Mouse (Mus musculus) neural tube, embryonic 11.5 days (tissue): ENCODE measurements around the gene Mbtps2. TPM values are rescaled to one million over a fixed set of nuclear protein-coding genes. Genes with fewer than 3 reads are reported as not detected.
A peak's percentile ranks its signal among the peaks of the same experiment; 100 is the strongest.

Source experiments
- ATAC-seq: fragments of 200-750 bp; cut with Nextera tagmentation; 2 replicates; pipeline ENCODE4 v1.8.0; 2017; ENCODE audit warnings: moderate number of reproducible peaks, mild to moderate bottlenecking, moderate TSS enrichment, moderate library complexity; ENCODE audit not compliant: insufficient read depth, low FRiP score, low TSS enrichment
- DNase-seq: peaks from one replicate; pipeline ENCODE4 v3.0.0-alpha.2; 2015; ENCODE audit warnings: low spot score
- H3K27ac ChIP-seq: fragments of 300-500 bp; sonication (generic); 2 replicates; pipeline ENCODE4 v1.5.1; 2014; ENCODE audit warnings: low read depth, mild to moderate bottlenecking, low read length
- H3K27me3 ChIP-seq: fragments of 300-500 bp; sonication (generic); 2 replicates; pipeline ENCODE4 v1.6.1; 2014; ENCODE audit warnings: mild to moderate bottlenecking, low read length, mixed read lengths; ENCODE audit not compliant: control insufficient read depth, insufficient read depth
- H3K36me3 ChIP-seq: fragments of 300-500 bp; sonication (generic); 2 replicates; pipeline ENCODE4 v1.6.1; 2014; ENCODE audit warnings: mild to moderate bottlenecking, low read length, moderate library complexity, mixed read lengths; ENCODE audit not compliant: control insufficient read depth, insufficient read depth
- H3K4me1 ChIP-seq: fragments of 300-500 bp; sonication (generic); 2 replicates; pipeline ENCODE4 v1.6.1; 2014; ENCODE audit warnings: low read length, mixed read lengths; ENCODE audit not compliant: control insufficient read depth, insufficient read depth
- H3K4me2 ChIP-seq: fragments of 300-500 bp; sonication (generic); 2 replicates; pipeline ENCODE4 v1.6.1; 2014; ENCODE audit warnings: low read depth, mild to moderate bottlenecking, moderate library complexity
- H3K4me3 ChIP-seq: fragments of 300-500 bp; sonication (generic); 2 replicates; pipeline ENCODE4 v1.5.1; 2014; ENCODE audit warnings: low read depth, low read length
- H3K9ac ChIP-seq: fragments of 300-500 bp; sonication (generic); 2 replicates; pipeline ENCODE4 v1.6.1; 2014; ENCODE audit warnings: mild to moderate bottlenecking, low read length
- H3K9me3 ChIP-seq: fragments of 300-500 bp; sonication (generic); 2 replicates; pipeline ENCODE4 v1.6.1; 2016; ENCODE audit warnings: low read length; ENCODE audit not compliant: control insufficient read depth
- WGBS: fragments of 180-500 bp; shearing (Covaris S2); extraction: QIAGEN DNeasy Blood & Tissue Kit; methylation state at CpG from one replicate; pipeline ENCODE4 v1.1.7; 2014; 5-methylcytosine and 5-hydroxymethylcytosine counted together
- polyA plus RNA-seq: library from polyadenylated mRNA; unstranded; fragments of >200 nt; fragmentation: Nextera tagmentation; extraction: Ambion mirVana; gene quantifications from 2 replicates; pipeline ENCODE4 v1.2.1, GENCODE M21; 2014

Mbtps2 gene
- polyA plus RNA-seq, 1 experiment from 2014 or later: 26.3 TPM

DNA sequence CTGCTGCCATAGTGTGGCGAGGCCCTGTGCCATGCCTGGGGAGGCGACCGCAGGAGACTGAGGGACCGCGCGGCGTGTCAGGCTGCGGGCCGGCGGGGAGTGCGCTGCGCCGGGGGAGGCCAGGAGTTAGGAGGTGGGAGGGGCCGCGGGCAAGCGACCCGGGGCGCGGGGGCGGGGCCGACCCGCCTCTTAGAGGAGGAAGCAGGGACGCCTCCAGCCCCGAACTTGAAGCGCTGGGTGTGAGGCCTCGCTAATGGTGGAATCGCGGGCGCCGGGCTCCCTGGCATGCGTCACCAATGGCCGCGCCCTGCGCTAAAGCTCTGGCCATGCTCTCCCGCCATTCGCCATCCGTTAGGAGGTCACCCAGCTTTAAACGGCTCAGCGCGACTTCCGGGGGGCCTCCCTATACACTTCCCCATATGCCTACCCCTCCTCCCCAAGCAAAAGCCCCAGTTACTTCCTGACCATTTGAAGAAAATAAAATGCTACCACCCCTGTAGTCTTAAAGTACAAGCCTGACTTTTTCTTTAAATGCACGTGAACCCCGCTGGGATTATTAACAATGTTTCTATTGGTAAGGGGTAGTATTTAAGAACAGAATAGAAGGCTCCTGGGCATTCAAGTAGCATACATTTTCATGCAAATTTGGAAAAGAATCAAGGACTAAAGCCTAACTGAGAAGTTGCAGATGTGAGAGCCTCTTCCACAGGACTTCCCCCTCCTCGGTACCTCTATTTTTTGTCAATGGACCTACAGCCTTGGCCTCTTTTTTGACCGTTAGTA, 106.4 kb downstream of the Mbtps2 start, which contains the start of gene Sms:
TSS of gene Sms (minus strand) at position 344 of the 783 bp plus-strand sequence.
- WGBS: 19% methylated on average over 23 of the region's 45 CpGs
- DNase-seq (peak; percentile 83), ATAC-seq (peak; percentile 86)
- Histone ChIP-seq H3K4me2 (peak within 1 kb of the TSS; percentile 43), H3K4me1 (no peaks in the 10 kb centered on the region), H3K9ac (peak within 1 kb of the TSS; percentile 86), H3K36me3 (no peaks in the 10 kb centered on the region), H3K9me3 (no peaks in the 10 kb centered on the region), H3K4me3 (peak within 1 kb of the TSS; percentile 65), H3K27me3 (no peaks in the 10 kb centered on the region), H3K27ac (peak within 1 kb of the TSS; percentile 88)

DNA sequence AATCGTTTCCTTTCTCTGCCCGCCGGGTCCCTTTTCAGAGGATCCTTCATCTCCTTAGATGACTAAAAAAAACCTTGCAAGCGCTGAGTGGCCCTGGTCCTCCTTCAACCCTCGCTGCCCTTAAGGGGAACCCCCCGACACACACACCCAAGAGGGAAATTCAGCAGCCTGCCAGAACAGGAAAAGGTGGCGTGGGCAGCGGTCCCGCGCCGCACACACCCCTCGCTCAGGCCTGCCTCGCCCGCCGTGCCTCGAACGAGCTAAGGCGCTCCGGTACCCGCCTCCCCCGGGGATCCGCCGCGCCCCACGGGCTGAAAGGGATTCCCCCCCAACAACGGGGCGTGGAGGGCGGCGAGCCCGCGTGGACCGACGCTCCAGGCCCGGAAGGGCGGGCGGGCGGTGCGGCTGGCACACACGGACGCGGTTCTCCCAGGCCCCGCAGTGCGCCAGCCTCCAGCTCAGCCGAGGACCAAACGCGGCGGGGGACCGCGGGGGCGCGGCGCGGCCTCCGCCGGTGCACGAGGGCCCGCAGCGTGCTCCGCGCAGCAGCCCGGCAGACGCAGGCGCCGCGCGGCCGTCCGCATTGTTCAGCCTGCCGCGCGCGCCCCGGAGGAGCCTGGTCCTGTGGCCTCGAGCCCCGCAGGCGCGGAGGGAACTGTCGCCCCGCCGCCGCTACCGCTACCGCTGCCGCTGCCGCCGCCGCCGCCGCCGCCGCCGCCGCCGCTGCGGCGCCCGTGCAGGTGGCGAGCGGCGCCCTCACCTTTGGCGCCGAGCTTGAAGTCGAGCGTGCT, 107.2 kb downstream of the Mbtps2 start:
- WGBS: 15% methylated on average over 46 of the region's 104 CpGs
- H3K9me3 ChIP-seq: no peaks in the 10 kb centered on the region

DNA sequence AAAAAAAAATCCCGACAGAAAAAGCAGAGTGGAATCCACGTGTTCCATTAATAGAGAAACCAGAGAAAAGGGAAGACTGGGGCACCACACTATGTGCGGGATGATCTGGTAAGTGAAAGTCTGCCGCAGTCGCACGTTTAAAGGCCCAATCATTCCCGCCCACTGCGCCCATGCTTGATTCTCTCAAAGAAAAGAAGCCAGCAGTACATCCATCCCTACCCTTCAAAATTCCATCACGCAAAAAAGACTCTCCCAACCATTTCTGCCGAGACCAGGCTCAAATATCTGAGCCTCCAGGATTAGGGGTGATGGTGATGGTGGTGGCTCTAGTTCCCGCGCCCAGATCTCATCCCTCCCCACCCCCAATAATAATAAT, 107.8 kb downstream of the Mbtps2 start:
- H3K4me2 ChIP-seq: peak overlapping the region; percentile 43
- peak overlapping the region; percentile 65 for H3K4me3 ChIP-seq
- no peaks in the 10 kb centered on the region for H3K9me3 ChIP-seq
- DNase-seq (peak; percentile 30), ATAC-seq (no peak; the same call in 1 of the 2 replicates)
- no peaks in the 10 kb centered on the region for H3K4me1 ChIP-seq
- H3K27ac ChIP-seq: peak overlapping the region; percentile 88
- peak overlapping the region; percentile 86 for H3K9ac ChIP-seq
- no peaks in the 10 kb centered on the region for H3K27me3 ChIP-seq
- no peaks in the 10 kb centered on the region for H3K36me3 ChIP-seq
- whole genome bisulfite sequencing: 19% methylated on average over 12 of the region's 12 CpGs

More for the DNA sequence above, 107.2 kb downstream of the Mbtps2 start:
- Histone ChIP-seq H3K4me2 (peak overlapping the region; percentile 43), H3K27ac (peak overlapping the region; percentile 88), H3K4me1 (no peaks in the 10 kb centered on the region), H3K36me3 (no peaks in the 10 kb centered on the region), H3K27me3 (no peaks in the 10 kb centered on the region), H3K4me3 (peak overlapping the region; percentile 65), H3K9ac (peak overlapping the region; percentile 86)
- DNase-seq (peak; percentile 69), ATAC-seq (peak; percentile 68)

DNA sequence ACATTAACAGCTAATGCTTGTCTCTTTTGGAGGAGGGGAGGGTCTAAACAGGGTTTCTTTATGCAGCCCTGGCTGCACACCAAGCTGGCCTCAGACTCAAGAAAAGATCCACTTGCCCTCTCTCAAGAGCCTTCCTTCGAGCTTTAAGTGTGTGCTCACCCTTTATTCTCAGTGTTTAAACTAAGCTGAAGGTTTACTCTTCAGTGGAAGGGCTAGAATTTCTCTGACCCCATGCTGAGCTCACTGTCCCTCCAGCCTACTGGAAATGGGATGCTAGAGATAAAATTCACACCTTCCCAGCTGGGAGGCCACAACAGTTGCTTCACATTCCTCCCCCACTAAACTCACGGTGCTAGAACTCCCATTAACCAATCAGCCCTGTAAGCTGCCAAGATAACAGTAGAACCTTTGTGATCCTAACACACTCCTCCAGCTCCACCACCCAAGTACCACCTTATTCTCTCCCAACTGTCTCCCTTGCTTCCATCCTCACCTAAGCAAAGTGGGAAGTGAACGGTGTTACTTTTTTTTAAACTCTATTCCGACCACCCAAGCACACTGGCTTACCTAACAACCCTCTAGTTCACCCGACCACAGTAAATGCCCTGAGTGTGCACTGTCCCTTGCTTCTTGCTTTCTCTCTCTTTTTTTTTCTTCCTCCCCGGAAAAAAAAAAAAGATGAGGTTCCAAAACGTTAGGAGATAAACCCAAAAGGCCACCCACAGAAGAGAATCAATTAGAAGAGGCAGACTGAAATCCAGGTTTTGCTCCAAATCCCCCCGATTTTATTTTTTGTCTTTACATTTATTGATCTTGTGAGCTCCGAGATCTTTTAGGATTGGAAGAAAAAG, 108.4 kb downstream of the Mbtps2 start:
- no peaks in the 10 kb centered on the region for H3K36me3 ChIP-seq
- ATAC-seq (no peak), DNase-seq (no peak)
- H3K4me1 ChIP-seq: no peaks in the 10 kb centered on the region
- WGBS: 28% methylated on average over 9 of the region's 9 CpGs
- H3K27me3 ChIP-seq: no peaks in the 10 kb centered on the region
- H3K9ac ChIP-seq: no peak overlapping the region; the same call in 1 of the 2 replicates
- H3K9me3 ChIP-seq: no peaks in the 10 kb centered on the region
- H3K27ac ChIP-seq: no peak overlapping the region
- H3K4me2 ChIP-seq: peak overlapping the region; percentile 43
- peak overlapping the region; percentile 65 for H3K4me3 ChIP-seq

DNA sequence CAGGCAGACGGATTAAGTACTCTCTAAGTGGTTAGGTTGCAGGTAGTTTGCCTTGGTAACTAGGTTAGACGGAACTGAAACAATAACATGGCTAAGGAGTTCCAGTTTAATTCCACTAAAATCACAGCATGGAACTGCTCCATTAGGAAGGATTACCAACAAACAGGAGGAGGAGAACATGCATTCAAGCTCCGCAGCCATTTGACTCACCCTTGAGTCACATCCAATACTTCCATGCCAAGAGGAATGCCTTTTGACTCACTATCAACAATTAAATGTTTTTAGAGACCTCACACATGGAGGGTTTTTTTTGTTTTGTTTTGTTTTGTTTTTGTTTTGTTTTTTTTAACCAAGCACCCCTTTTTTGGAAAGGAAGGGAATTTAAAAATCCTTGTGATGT, 109.7 kb downstream of the Mbtps2 start:
- 82% methylated on average over 3 of the region's 3 CpGs for WGBS
- no peaks in the 10 kb centered on the region for H3K36me3 ChIP-seq
- no peaks in the 10 kb centered on the region for H3K9me3 ChIP-seq
- no peaks in the 10 kb centered on the region for H3K4me1 ChIP-seq
- H3K4me2 ChIP-seq: no peak overlapping the region
- H3K27me3 ChIP-seq: no peaks in the 10 kb centered on the region
- ATAC-seq (no peak), DNase-seq (no peak)
- no peak overlapping the region for H3K27ac ChIP-seq
- H3K4me3 ChIP-seq: no peak overlapping the region
- H3K9ac ChIP-seq: no peak overlapping the region

DNA sequence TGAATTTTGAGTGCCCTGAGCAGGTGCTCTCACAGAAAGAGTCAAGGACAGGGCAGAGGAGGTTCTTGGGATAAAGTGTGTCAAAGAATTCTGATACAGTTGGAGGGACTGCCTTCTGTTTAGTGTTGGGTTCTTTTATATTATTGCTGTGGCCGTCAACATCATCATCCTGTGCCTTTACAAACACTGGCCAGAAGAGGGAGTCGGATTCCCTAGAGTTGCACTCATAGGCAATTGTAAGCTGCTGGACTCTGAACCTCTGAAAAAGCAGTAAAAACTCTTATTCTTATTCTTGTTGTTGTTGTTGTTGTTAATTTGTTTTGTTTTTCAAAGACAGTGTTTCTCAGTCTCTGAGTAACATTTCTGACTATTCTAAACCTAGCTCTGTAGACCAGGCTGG, 111.8 kb downstream of the Mbtps2 start:
- H3K27ac ChIP-seq: no peak overlapping the region
- H3K9me3 ChIP-seq: no peaks in the 10 kb centered on the region
- no peaks in the 10 kb centered on the region for H3K27me3 ChIP-seq
- no peak overlapping the region for H3K4me3 ChIP-seq
- WGBS: 64% methylated on average over 2 of the region's 2 CpGs
- H3K4me2 ChIP-seq: no peak overlapping the region
- H3K36me3 ChIP-seq: no peaks in the 10 kb centered on the region
- no peaks in the 10 kb centered on the region for H3K4me1 ChIP-seq
- ATAC-seq (no peak), DNase-seq (no peak)
- no peak overlapping the region for H3K9ac ChIP-seq

Other genes starting within 250 kb of the Mbtps2 start
- 0.50 and 0.76 TPM in 2 replicates for gene Phex, start 183.4 kb downstream of the Mbtps2 start, polyA plus RNA-seq
- 105 and 111 TPM in 2 replicates for gene Sms, start 106.4 kb downstream of the Mbtps2 start, polyA plus RNA-seq
- 4.5 and 7.6 TPM in 2 replicates for gene Yy2, start 29.7 kb downstream of the Mbtps2 start, polyA plus RNA-seq
- gene Smpx, start 100.2 kb upstream of the Mbtps2 start, polyA plus RNA-seq: 1.1 and 2.1 TPM in 2 replicates
- 1.2 and 1.5 TPM in 2 replicates for gene Klhl34, start 219.7 kb upstream of the Mbtps2 start, polyA plus RNA-seq